Mouse (Mus musculus): ENCODE results near the gene Gm28539.
A peak's percentile ranks its signal among the peaks of the same experiment; 100 is the strongest.

The Gm28539 gene

DNA sequence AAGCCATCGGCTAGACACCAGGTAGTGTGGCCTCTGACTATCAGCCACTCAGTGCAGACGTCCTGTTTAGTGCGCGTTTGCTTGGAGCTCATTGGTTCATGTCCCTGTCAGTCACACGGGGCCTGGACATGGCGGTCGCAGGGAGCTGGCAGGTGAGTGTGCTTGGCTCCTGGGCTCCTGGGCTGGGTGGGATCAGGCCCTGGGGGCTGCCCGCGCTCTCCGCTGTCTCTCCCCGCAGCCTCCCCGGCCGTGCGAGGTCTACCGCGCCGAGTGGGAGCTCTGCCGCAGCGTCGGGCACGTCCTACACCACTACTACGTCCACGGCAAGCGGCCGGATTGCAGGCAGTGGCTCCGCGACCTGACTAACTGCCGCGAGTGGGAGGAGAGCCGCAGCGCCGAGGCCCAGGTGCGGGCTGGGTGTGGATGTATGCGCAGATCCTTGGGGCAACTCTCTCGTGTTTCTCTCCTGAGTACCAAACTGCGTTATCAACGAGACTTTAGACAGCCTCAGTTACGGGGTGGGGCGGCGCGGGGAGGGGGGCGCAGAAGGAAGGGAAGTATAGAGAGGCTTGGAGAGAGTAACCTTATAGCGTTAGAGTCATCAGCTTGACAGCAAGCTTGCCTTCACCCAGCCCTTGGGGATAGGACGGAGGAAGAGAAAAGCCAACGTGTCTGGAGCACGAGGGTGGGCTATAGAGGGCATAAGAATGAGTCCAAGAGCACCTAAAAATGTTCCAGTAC is at the start of gene Gm28539, which contains the start of gene 2510002D24Rik:
TSS of gene Gm28539 (plus strand) at position 117 of the 741 bp plus-strand sequence.
TSS of gene 2510002D24Rik (plus strand) at position 111 of the 741 bp plus-strand sequence.
- peak; percentile 86 to 88 for DNase-seq (ENCODE audit: low spot score in 2 of 2)

GRCm38 (mm10) chr16:18786652-18787051 is 49.7 kb upstream of the Gm28539 start:
- DNase-seq (ENCODE audit: low spot score in 2 of 2): no peak

DNA sequence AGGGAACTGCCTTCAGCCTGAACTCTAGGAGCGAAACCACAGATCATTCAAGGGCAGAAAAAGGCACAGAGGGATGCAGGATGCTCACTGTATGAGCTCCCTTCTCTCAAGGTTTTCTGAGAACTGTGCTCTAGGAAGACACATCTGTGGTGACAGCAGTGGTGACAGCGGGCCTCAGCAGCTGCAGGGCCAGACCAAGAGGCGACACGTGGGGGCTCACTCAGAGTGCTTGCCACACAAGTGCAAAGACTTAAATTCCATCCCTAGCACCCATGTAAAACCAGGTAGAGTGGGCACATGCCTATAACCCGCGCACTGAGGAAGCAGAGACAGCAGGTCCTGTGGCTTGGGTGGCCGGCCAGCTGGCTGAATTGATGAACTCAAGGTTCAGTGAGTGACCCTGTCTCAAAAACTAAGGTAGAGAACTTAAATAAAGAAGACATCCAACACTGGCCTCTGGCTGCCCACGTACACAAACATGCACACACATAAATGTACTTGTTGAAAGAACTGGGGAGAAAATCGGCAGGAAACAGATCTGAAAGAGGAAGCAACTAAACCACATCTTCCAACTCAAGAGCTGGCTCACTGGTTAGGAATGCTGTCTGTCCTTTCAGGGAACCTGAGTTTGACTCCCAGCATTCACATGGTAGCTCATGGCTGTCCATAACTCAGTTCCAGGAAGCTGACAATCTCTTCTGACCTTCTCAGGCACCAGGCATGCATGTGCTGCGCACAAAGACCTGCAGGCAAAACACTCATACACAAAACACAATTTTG is 47.6 kb upstream of the Gm28539 start:
- DNase-seq (ENCODE audit: low spot score in 2 of 2): no peak

- peak in 1 of 2 experiments; percentile 25 for DNase-seq (ENCODE audit: low spot score in 2 of 2)
Measured at GRCm38 (mm10) chr16:18795223-18795899, 41.0 kb upstream of the Gm28539 start.

DNA sequence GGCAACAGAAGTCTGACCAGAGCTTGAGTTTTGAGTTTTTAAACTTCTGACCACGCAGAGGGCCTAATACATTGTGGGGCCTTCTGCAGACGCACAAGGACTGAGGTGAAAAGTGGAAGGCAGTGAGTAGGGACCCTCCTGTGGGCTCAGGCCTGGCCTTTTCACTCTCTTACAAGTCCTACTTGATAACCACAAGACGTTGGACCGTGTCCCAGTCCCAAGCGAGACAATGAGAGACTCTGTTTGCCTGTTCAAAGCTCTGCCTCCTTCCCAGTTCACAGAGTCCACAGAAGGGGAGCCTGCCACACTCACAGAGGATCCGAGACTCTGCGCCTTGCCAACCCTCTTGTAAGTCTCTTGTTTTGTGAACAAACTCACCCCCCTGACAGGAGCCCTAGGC is 39.7 kb upstream of the Gm28539 start:
- no peak for DNase-seq (ENCODE audit: low spot score in 2 of 2)

DNA sequence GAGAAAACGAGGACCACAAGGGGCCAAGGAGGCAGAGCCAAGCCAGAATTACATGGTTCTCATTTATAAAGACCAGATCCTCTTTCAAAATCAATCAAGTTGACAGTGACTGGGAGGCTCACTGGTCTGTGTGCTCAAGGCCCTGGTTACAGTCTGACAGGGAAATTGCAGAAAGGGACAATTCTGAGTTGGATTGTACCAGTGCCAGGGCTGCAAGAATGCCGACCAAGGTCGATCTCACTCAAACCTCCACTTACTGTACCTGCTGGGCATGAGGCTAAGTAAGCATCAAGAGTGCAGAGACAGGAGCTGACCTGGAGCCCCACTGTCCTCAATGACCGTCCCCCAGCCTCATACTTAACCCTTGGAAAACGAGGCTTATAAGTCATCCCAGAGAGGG is 38.2 kb upstream of the Gm28539 start:
- no peak for DNase-seq (ENCODE audit: low spot score in 2 of 2)

GRCm38 (mm10) chr16:18798841-18799240 is 37.5 kb upstream of the Gm28539 start:
- peak; percentile 56 to 69 for DNase-seq (ENCODE audit: low spot score in 2 of 2)

DNA sequence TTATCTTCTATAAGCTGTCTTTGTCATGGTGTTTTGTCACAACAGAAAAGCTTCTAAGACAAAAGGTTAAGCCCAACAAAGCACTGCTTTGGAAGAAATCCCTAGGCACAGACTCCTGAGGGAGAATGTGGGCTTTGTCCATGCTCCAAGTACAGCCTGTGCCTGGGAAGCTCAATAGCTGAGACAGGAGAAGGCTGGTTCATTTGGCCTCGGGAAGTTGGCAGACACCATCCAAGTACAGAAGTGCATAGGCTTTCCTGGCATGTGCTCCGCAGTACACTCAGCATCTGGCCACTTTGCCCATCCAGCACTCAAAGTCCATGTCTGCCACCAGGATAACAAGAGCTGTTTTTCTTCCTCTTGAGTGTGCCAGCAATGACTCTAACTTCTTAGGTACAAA is 30.6 kb upstream of the Gm28539 start:
- no peak for DNase-seq (ENCODE audit: low spot score in 2 of 2)

DNA sequence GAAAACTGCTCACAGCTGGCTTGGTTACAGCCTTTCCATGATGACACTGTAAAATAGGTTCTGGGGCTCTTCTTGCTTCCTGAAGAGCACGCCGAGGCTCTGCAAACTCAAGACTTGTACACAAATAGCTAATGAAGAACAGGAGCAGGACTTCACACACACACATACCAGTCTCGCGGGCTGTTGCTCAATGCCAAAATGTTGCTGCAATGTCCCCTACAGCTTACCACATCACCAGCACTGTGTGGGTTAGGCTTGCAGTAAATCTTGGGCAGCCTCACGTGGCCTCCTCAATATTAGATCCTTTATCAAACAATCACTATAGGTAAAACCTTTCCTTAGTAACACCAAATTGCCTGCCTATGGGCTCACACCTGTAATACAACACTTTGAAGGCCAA is 27.4 kb upstream of the Gm28539 start:
- no peak for DNase-seq (ENCODE audit: low spot score in 2 of 2)

DNA sequence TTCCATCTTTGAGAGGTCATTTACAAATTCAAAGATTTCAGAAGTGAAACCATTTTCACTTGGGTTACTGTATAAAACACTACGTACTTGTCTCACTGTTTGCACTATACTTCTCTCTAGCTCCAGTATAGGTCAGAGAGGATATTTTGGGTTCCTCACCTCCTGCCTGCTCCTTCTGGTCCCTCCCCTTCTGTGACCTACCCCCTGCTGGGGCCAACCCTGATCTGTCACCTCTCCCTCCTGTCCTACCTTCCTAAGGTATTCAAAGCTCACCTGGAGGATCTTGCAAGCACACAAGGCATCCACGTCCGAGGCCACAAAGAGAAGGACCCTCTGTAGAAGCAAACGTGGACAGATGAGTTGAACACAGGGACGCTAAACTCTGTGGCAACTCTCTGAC is 25.4 kb upstream of the Gm28539 start:
- no peak for DNase-seq (ENCODE audit: low spot score in 2 of 2)

- peak; percentile 86 to 89 for DNase-seq (ENCODE audit: low spot score in 2 of 2)
Measured at GRCm38 (mm10) chr16:18811468-18812384, 24.7 kb upstream of the Gm28539 start, which contains the start of the genes Ufd1 and Cdc45. Ufd1 (plus strand) TSS chr16:18811779. Cdc45 (minus strand) TSS chr16:18811987.

- DNase-seq (ENCODE audit: low spot score in 2 of 2): peak in 1 of 2 experiments; percentile 72
Measured at GRCm38 (mm10) chr16:18812385-18812910, 23.9 kb upstream of the Gm28539 start.

DNA sequence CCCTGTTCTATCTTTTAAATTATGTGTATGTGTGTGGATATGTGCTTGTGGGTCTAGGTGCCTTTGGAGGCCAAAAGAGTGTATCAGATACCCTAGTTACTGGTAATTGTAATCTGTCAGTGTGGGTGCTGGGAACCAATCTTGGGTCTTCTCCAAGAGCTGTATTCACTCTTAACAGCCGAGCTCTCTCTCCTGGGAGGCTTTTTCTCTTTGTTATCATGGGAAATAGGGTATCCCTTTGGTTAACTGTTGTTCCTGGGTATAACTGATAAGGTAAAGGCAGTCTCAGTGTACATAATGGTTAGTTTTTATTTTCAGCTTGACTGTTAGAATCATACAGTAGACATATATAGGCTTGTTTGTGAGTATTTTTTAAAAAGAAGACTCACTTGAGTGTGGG is 14.0 kb upstream of the Gm28539 start:
- DNase-seq (ENCODE audit: low spot score in 2 of 2): no peak

DNA sequence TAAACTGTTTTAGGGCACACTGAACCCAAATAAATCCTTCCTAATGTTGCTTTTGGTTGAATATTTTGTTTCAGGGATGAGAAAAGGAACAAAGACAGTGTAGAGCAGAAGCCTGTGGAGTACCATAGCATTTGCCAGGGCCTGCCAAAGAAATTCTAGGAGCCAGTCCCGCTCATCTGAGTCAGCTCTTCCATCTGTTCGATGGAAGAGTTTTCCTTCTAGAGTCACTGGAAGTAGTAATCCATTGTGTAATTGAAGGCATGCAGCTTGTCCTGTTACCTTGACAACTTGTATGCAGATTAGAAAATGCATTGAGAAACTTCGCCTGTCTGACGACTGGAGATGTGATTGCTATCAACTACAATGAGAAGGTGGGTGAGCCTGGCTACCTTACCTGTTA is 13.5 kb upstream of the Gm28539 start:
- no peak for DNase-seq (ENCODE audit: low spot score in 2 of 2)

- no peak for DNase-seq (ENCODE audit: low spot score in 2 of 2)
Measured at GRCm38 (mm10) chr16:18828630-18829029, 7.8 kb upstream of the Gm28539 start.

GRCm38 (mm10) chr16:18829102-18829501 is 7.3 kb upstream of the Gm28539 start:
- no peak for DNase-seq (ENCODE audit: low spot score in 2 of 2)

GRCm38 (mm10) chr16:18833486-18833885 is 2.9 kb upstream of the Gm28539 start:
- DNase-seq (ENCODE audit: low spot score in 2 of 2): no peak

- no peak for DNase-seq (ENCODE audit: low spot score in 2 of 2)
Measured at GRCm38 (mm10) chr16:18836073-18836467, 314 bp upstream of the Gm28539 start.

GRCm38 (mm10) chr16:18838346-18838745 is 2.0 kb downstream of the Gm28539 start:
- no peak for DNase-seq (ENCODE audit: low spot score in 2 of 2)

DNA sequence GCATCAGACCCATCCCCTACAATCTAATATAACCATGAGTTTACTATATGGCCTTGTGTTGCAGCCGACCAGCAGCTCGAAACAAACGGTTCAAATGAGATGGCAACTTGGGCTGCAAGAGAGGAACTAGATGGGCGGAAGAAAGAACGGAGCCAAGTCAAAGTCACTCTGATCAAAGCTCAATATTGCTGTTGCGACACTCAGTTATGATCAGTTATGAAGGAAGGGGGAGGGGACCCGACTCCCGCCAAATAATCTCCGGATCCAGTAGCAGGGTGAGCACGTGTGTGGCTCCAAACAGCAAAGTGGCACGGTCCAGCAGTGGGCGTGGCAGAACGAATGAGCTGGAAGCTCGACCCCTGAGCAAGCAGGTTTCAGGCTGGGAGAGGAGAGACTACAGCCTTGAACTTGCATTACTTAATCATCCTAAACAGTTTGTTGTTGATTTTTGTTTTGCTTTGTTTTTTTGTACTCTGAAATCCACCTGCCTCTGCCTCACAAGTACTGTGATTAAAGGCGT is 10.0 kb downstream of the Gm28539 start:
- DNase-seq (ENCODE audit: low spot score in 2 of 2): no peak

Measured in frontal cortex, postnatal 10 days (tissue).